Mouse (Mus musculus) hindbrain, embryonic 15.5 days (tissue): Measurements from ENCODE around the gene Gm20509. TPM values are rescaled to one million over a fixed set of nuclear protein-coding genes. Genes with fewer than 3 reads are reported as not detected.
"Not testable (repeated sequence)": the region's sequence is repeated elsewhere in the genome, so short reads cannot be mapped to it uniquely, and the experiment has no call there.

Source experiments
- ATAC-seq: fragments of 200-750 bp; cut with Nextera tagmentation; 2 replicates; pipeline ENCODE4 v1.8.0; 2017; ENCODE audit warnings: low read depth, moderate number of reproducible peaks, moderate TSS enrichment; ENCODE audit not compliant: low FRiP score
- H3K27ac ChIP-seq: fragments of 300-500 bp; sonication (generic); replicated peaks from 2 replicates; pipeline ENCODE4 v1.5.1; 2015; ENCODE audit warnings: mild to moderate bottlenecking, inconsistent platforms
- H3K27me3 ChIP-seq: fragments of 300-500 bp; sonication (generic); 2 replicates; pipeline ENCODE4 v1.6.1; 2015; ENCODE audit warnings: control low read depth, inconsistent platforms
- H3K36me3 ChIP-seq: fragments of 300-500 bp; sonication (generic); 2 replicates; pipeline ENCODE4 v1.6.1; 2015; ENCODE audit warnings: control low read depth, inconsistent platforms
- H3K4me1 ChIP-seq: fragments of 300-500 bp; sonication (generic); replicated peaks from 2 replicates; pipeline ENCODE4 v1.6.1; 2015; ENCODE audit warnings: control low read depth, inconsistent platforms
- H3K4me2 ChIP-seq: fragments of 300-500 bp; sonication (generic); 2 replicates; pipeline ENCODE4 v1.6.1; 2015; ENCODE audit warnings: moderate library complexity, mild to moderate bottlenecking, inconsistent platforms
- H3K4me3 ChIP-seq: fragments of 300-500 bp; sonication (generic); 2 replicates; pipeline ENCODE4 v1.5.1; 2015; ENCODE audit warnings: mild to moderate bottlenecking, inconsistent platforms
- H3K9ac ChIP-seq: fragments of 300-500 bp; sonication (generic); 2 replicates; pipeline ENCODE4 v1.6.1; 2015; ENCODE audit warnings: inconsistent platforms
- H3K9me3 ChIP-seq: fragments of 300-500 bp; sonication (generic); 2 replicates; pipeline ENCODE4 v1.6.1; 2016; ENCODE audit warnings: control low read depth, inconsistent platforms
- WGBS: fragments of 180-500 bp; shearing (Covaris S2); methylation state at CpG from one replicate; pipeline ENCODE4 v1.1.7; 2015; 5-methylcytosine and 5-hydroxymethylcytosine counted together
- polyA plus RNA-seq: library from polyadenylated mRNA; unstranded; fragments of >200 nt; fragmentation: Nextera tagmentation; extraction: Ambion mirVana; gene quantifications from 2 replicates; pipeline ENCODE4 v1.2.1, GENCODE M21; 2015

Gene Gm20509
- not detected in 2 replicates for polyA plus RNA-seq

DNA sequence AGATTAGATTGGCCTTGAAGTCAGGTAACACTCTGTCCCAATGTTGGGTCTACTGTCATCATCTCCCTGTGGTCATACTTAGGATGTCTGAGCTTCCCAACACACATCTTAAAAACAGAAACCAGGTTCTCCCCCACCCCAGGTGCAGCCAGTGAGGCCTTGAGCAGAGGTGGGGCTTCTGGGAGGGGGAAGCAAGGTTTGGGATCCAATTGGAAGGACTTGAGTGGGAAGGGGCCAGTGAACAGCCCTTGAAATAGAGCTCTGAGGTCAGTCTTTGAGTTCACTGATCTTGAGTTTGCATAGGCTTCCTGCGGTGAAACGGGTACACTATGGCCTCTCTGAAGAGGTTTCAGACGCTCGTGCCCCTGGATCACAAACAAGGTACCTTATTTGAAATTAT, at the start of gene Gm20509:
TSS of gene Gm20509 (plus strand) at position 290 of the 400 bp plus-strand sequence.
- no peak for ATAC-seq
- H3K27me3 ChIP-seq: peaks cover 47% of the 10 kb centered on the region
- no peaks in the 10 kb centered on the region for H3K36me3 ChIP-seq
- H3K4me3 ChIP-seq: peak within 1 kb of the TSS; percentile 39
- H3K9ac ChIP-seq: peak within 1 kb of the TSS; percentile 39
- H3K9me3 ChIP-seq: no peaks in the 10 kb centered on the region
- no peak within 1 kb of the TSS for H3K27ac ChIP-seq
- H3K4me2 ChIP-seq: peak within 1 kb of the TSS; percentile 70
- WGBS: 90% methylated on average over 4 of the region's 4 CpGs
- peaks cover 9% of the 10 kb centered on the region; the same call in 1 of the 2 replicates for H3K4me1 ChIP-seq

DNA sequence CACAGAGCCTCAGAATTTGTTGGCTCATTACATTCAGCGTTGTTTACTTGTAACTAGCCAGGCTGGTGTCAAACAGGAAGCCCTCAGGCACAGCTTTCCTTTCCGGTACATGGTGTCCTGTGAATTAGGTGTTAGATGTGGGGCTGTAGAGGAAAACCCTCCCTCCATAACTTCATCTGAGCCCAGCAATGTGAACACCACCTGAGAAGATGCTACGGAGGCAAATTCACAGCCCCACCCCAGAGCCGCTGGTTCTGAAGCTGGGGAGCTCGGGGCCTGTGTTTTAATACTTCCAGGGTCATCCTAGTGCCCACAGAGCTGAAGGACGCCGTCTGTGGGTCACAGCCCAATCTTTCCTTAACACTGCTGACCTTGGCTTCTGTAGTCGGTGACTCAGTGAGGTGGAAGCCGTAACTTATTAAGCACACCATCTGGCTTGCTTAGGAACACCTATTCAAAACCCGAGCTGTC, 46.8 kb upstream of the Gm20509 start:
- Histone ChIP-seq H3K27ac (no peak overlapping the region), H3K4me2 (no peak overlapping the region), H3K36me3 (no peaks in the 10 kb centered on the region), H3K9me3 (no peaks in the 10 kb centered on the region), H3K4me3 (no peak overlapping the region), H3K27me3 (no peaks in the 10 kb centered on the region), H3K9ac (no peak overlapping the region), H3K4me1 (no peaks in the 10 kb centered on the region)
- ATAC-seq: no peak
- 71% methylated on average over 10 of the region's 10 CpGs for WGBS

DNA sequence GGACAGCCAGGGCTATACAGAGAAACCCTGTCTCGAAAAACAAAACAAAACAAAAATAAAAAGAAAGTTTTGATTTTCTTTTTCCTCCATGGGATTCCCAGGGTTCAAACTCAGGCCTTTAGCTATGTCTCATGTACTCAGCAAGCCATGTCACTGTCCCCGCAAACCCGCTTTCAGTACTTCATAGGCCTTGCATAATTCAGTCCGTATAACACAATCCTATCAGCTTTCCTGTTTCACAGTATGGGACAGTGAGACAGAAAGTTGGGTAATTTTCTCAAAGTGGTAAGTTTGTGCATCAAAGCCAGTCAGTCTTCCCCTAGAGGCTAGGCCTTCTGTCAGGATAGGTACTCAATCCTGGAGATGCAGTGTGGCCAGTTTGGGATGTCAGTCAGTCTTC, 43.0 kb upstream of the Gm20509 start:
- no peak for ATAC-seq
- no peak overlapping the region for H3K4me2 ChIP-seq
- no peaks in the 10 kb centered on the region for H3K27me3 ChIP-seq

DNA sequence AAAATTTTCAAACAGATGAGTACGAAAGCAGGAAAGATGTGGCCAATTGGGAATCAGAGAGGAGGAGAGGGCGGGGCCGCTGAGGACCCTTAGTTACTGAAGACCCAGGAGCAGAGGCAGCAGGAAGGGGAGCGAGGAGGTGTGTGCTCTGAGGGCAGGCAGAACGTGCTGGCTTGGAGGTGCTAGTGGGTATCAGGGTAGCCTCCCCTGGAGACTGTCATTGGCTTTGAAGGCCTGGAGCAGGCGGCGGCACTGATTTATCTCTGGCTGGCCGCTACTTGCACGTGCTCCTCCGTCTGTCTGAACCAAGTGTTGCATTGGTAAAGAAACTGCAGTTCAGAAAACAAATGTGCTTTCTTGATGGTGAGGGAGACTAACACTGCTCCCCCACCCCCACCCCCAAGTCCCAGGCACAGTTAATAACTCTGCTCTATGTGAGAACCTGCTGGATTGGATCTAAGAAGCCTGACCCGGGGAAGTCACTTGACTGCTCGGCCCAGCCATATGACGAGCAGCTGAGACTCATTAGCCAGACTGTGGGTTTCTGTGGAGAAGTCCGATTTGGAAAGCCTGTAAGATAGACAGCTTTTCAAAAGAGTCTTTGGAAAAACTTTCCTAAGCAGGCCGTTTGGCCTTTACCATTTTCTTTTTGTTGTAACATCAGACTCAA, 38.5 kb upstream of the Gm20509 start:
- peaks cover 21% of the 10 kb centered on the region for H3K4me1 ChIP-seq
- H3K4me3 ChIP-seq: no peak overlapping the region
- peak overlapping the region; percentile 38 for H3K4me2 ChIP-seq
- no peaks in the 10 kb centered on the region for H3K9me3 ChIP-seq
- 38% methylated on average over 15 of the region's 15 CpGs for WGBS
- H3K27ac ChIP-seq: no peak overlapping the region
- ATAC-seq: no peak; the same call in 1 of the 2 replicates
- no peaks in the 10 kb centered on the region for H3K36me3 ChIP-seq
- H3K9ac ChIP-seq: no peak overlapping the region
- no peaks in the 10 kb centered on the region for H3K27me3 ChIP-seq

More for the DNA sequence above, 43.0 kb upstream of the Gm20509 start:
- H3K9me3 ChIP-seq: no peaks in the 10 kb centered on the region
- no peak overlapping the region for H3K4me3 ChIP-seq
- peaks cover 7% of the 10 kb centered on the region; the same call in 1 of the 2 replicates for H3K4me1 ChIP-seq
- H3K36me3 ChIP-seq: no peaks in the 10 kb centered on the region
- no peak overlapping the region for H3K27ac ChIP-seq
- 91% methylated on average over 4 of the region's 4 CpGs for WGBS
- H3K9ac ChIP-seq: no peak overlapping the region

- H3K9ac ChIP-seq: no peak overlapping the region
- H3K9me3 ChIP-seq: no peaks in the 10 kb centered on the region
- no peak overlapping the region for H3K27ac ChIP-seq
- H3K4me2 ChIP-seq: peak overlapping the region; percentile 26; the same call in 1 of the 2 replicates
- H3K36me3 ChIP-seq: no peaks in the 10 kb centered on the region
- ATAC-seq: peak; percentile 68; the same call in 1 of the 2 replicates
- no peak overlapping the region for H3K4me3 ChIP-seq
- WGBS: 30% methylated on average over 10 of the region's 10 CpGs
- H3K4me1 ChIP-seq: peaks cover 21% of the 10 kb centered on the region
- no peaks in the 10 kb centered on the region for H3K27me3 ChIP-seq
These were observed 35.2 kb upstream of the Gm20509 start for GRCm38 (mm10) chr9:73067086-73067485.

DNA sequence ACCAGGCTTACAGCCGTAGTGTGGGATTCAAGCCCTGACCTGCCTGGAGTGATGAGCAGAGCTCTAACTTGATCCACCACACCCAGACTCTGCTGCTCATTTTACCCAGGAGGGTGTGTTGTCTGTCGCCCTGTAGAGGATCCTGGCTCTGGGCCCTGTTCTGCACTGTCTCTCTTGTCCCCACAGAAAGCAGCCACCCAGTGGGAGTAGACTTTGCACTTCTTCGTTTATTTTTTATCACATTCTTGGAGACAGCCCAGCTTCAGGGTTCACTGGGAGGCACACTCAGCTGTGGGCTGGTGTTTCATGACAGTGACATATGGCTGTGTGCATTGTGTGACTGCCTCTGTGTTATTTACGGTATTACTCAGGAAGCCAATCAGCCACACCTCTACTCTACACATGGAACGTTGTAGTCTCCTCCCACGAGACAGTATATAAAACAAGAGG, 34.0 kb upstream of the Gm20509 start:
- Histone ChIP-seq H3K27me3 (no peaks in the 10 kb centered on the region), H3K9ac (no peak overlapping the region), H3K36me3 (no peaks in the 10 kb centered on the region), H3K4me2 (no peak overlapping the region), H3K4me1 (peaks cover 21% of the 10 kb centered on the region), H3K9me3 (no peaks in the 10 kb centered on the region), H3K4me3 (no peak overlapping the region), H3K27ac (no peak overlapping the region)
- peak; percentile 19; the same call in 1 of the 2 replicates for ATAC-seq
- 42% methylated on average over 6 of the region's 6 CpGs for WGBS

DNA sequence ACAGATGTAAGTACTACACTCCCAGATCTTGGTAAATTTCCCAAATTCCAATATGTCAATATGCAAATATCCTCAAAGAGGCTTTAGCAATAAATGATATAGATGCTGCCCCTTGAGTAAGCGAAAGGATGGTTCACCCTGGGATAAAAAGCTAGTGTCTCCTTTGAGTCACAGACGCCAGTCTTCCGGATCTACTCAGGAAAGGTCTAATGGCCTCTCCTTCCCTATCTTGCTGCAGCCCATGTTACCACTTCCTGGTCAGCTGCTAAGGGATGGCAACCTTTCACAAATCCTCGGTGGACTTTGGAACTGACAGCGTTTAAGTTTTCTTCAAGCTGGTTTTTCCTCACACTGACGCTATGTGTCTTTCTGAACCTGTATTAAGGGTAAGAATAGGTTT, 33.6 kb upstream of the Gm20509 start:
- Histone ChIP-seq H3K4me2 (no peak overlapping the region), H3K9me3 (no peaks in the 10 kb centered on the region), H3K27me3 (no peaks in the 10 kb centered on the region), H3K9ac (no peak overlapping the region), H3K4me1 (peaks cover 16% of the 10 kb centered on the region), H3K27ac (no peak overlapping the region), H3K36me3 (no peaks in the 10 kb centered on the region), H3K4me3 (no peak overlapping the region)
- ATAC-seq: no peak
- WGBS: 87% methylated on average over 6 of the region's 6 CpGs

DNA sequence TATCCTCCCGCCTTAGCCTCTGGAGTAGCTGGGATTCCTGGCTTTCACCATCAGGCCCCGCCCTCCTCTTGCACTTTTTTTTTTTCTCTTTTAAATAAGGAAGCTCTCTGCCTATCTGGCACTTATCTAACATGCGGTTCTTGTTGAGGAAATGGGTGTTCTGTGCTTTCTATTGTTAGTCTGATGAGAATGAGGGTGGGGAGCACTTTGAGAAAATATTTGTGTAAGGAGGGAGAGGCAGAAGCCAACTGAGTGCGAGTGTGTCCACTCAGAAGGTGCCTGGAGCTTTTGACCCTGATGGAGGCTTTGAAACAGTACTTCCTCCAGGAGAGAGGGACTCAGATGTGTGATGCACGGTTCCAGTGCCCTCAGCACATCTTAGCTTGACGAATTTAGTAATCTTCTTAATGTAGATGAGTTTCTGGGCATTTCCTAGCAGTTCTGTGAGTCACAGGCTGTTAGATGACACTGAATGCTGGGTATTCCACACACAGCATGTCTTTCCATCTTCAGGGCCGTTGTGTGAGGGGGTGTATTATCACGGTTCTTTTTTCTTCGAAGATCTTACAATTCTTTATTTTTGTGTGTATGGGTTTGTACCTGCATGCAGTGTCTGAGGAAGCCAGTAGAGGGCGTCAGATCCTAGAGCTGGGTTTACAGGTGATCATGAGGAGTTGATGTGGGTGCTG, 31.2 kb upstream of the Gm20509 start:
- Histone ChIP-seq H3K9me3 (no peaks in the 10 kb centered on the region), H3K4me2 (no peak overlapping the region), H3K9ac (no peak overlapping the region), H3K27me3 (no peaks in the 10 kb centered on the region), H3K36me3 (no peaks in the 10 kb centered on the region), H3K4me1 (peaks cover 14% of the 10 kb centered on the region), H3K4me3 (no peak overlapping the region), H3K27ac (no peak overlapping the region)
- ATAC-seq: no peak
- 72% methylated on average over 10 of the region's 10 CpGs for WGBS

DNA sequence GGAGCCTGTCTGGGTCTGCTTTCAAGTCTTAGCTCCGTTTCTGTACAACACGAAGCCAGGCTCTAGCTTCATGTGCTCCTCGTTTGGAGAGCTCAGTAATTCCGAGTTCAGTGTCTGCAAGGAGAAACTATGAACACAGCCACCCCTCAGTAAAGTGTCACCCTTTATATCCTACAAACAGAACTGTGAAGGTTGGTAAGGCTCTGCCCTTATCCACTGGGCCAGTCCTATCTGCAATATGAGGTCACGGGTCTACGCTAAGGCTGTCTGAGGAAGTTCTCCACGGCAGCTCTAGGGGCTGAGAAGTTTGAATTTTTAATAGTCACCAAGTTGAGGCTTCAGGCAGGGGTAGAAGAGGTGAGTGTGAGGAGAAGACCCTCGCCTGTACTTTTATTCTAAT, 29.8 kb upstream of the Gm20509 start:
- no peak overlapping the region for H3K4me2 ChIP-seq
- H3K36me3 ChIP-seq: no peaks in the 10 kb centered on the region
- H3K4me1 ChIP-seq: peaks cover 9% of the 10 kb centered on the region
- H3K9me3 ChIP-seq: no peaks in the 10 kb centered on the region
- no peak overlapping the region for H3K4me3 ChIP-seq
- no peak overlapping the region for H3K27ac ChIP-seq
- 87% methylated on average over 8 of the region's 8 CpGs for WGBS
- H3K27me3 ChIP-seq: no peaks in the 10 kb centered on the region
- no peak overlapping the region for H3K9ac ChIP-seq
- ATAC-seq: no peak

- 93% methylated on average over 5 of the region's 5 CpGs for WGBS
- H3K36me3 ChIP-seq: no peaks in the 10 kb centered on the region
- no peak for ATAC-seq
These were observed 29.1 kb upstream of the Gm20509 start for GRCm38 (mm10) chr9:73073169-73073568.

DNA sequence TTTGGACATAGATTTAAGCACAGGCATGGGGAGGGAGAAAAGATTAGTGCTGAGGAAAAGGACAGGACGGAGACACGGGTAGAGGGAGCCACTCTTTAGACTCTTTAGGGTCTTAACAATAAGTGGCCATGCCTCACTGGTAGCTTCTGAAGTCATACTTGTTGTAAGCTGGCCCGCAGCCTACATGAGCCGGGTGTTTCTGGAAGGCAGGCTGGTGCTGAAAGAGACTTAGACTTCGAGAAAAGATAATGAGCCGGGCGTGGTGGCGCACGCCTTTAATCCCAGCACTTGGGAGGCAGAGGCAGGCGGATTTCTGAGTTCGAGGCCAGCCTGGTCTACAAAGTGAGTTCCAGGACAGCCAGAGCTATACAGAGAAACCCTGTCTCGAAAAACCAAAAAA, 22.9 kb upstream of the Gm20509 start:
- not testable (repeated sequence) for H3K4me3 ChIP-seq, H3K27me3 ChIP-seq, H3K4me2 ChIP-seq, H3K9me3 ChIP-seq, H3K4me1 ChIP-seq, H3K27ac ChIP-seq, ATAC-seq, H3K36me3 ChIP-seq, H3K9ac ChIP-seq
- 89% methylated on average over 11 of the region's 12 CpGs for WGBS

More at GRCm38 (mm10) chr9:73073169-73073568, 29.1 kb upstream of the Gm20509 start:
- Histone ChIP-seq H3K27me3 (no peaks in the 10 kb centered on the region), H3K4me1 (peaks cover 3% of the 10 kb centered on the region), H3K9me3 (no peaks in the 10 kb centered on the region), H3K9ac (no peak overlapping the region), H3K4me3 (no peak overlapping the region), H3K4me2 (no peak overlapping the region), H3K27ac (no peak overlapping the region)

- no peaks in the 10 kb centered on the region for H3K9me3 ChIP-seq
- no peak overlapping the region for H3K9ac ChIP-seq
- ATAC-seq: no peak
- WGBS: 38% methylated on average over 7 of the region's 7 CpGs
- no peaks in the 10 kb centered on the region for H3K36me3 ChIP-seq
- no peaks in the 10 kb centered on the region for H3K27me3 ChIP-seq
- no peaks in the 10 kb centered on the region for H3K4me1 ChIP-seq
- no peak overlapping the region for H3K4me3 ChIP-seq
- H3K4me2 ChIP-seq: no peak overlapping the region
- no peak overlapping the region for H3K27ac ChIP-seq
These were observed 22.4 kb upstream of the Gm20509 start for GRCm38 (mm10) chr9:73079801-73080325.
